Mouse (Mus musculus) embryonic facial prominence, embryonic 11.5 days (tissue): ENCODE results near the gene Cela2a. TPM values are rescaled to one million over a fixed set of nuclear protein-coding genes. Genes with fewer than 3 reads are reported as not detected.

ENCODE experiments used
- ATAC-seq: fragments of 200-750 bp; cut with Nextera tagmentation; replicated peaks from 2 replicates; pipeline ENCODE4 v1.8.0; 2017; ENCODE audit warnings: low read depth; ENCODE audit not compliant: insufficient number of reproducible peaks, low FRiP score, low TSS enrichment
- DNase-seq: peaks from one replicate; pipeline ENCODE4 v3.0.0-alpha.2; 2015; ENCODE audit warnings: low spot score
- H3K27ac ChIP-seq: fragments of 300-500 bp; sonication (generic); replicated peaks from 2 replicates; pipeline ENCODE4 v1.5.1; 2014; ENCODE audit warnings: mild to moderate bottlenecking, low read depth, low read length, control low read depth
- H3K27me3 ChIP-seq: fragments of 300-500 bp; sonication (generic); 2 replicates; pipeline ENCODE4 v1.6.1; 2014; ENCODE audit warnings: mild to moderate bottlenecking, low read length, moderate library complexity, mixed read lengths; ENCODE audit not compliant: control insufficient read depth, insufficient read depth
- H3K36me3 ChIP-seq: fragments of 300-500 bp; sonication (generic); replicated peaks from 2 replicates; pipeline ENCODE4 v1.6.1; 2014; ENCODE audit warnings: low read depth, mild to moderate bottlenecking, low read length, moderate library complexity, mixed read lengths; ENCODE audit not compliant: control insufficient read depth, insufficient read depth
- H3K4me1 ChIP-seq: fragments of 300-500 bp; sonication (generic); 2 replicates; pipeline ENCODE4 v1.6.1; 2014; ENCODE audit warnings: low read length, mixed read lengths; ENCODE audit not compliant: control insufficient read depth, insufficient read depth
- H3K4me2 ChIP-seq: fragments of 300-500 bp; sonication (generic); 2 replicates; pipeline ENCODE4 v1.6.1; 2014; ENCODE audit warnings: low read depth, mild to moderate bottlenecking, control low read depth, low read length, moderate library complexity
- H3K4me3 ChIP-seq: fragments of 300-500 bp; sonication (generic); 2 replicates; pipeline ENCODE4 v1.5.1; 2014; ENCODE audit warnings: low read depth, low read length, control low read depth
- H3K9ac ChIP-seq: fragments of 300-500 bp; sonication (generic); replicated peaks from 2 replicates; pipeline ENCODE4 v1.6.1; 2014; ENCODE audit warnings: mild to moderate bottlenecking, control low read depth, low read length
- H3K9me3 ChIP-seq: fragments of 300-500 bp; sonication (generic); replicated peaks from 2 replicates; pipeline ENCODE4 v1.6.1; 2016; ENCODE audit warnings: mild to moderate bottlenecking, low read length, inconsistent platforms, mixed read lengths; ENCODE audit not compliant: control insufficient read depth
- WGBS: fragments of 180-500 bp; shearing (Covaris S2); extraction: QIAGEN DNeasy Blood & Tissue Kit; methylation state at CpG from one replicate; pipeline ENCODE4 v1.1.7; 2014; 5-methylcytosine and 5-hydroxymethylcytosine counted together
- polyA plus RNA-seq: library from polyadenylated mRNA; unstranded; fragments of >200 nt; fragmentation: Nextera tagmentation; extraction: Ambion mirVana; gene quantifications from 2 replicates; pipeline ENCODE4 v1.2.1, GENCODE M21; 2014

Cela2a gene
- polyA plus RNA-seq, 1 experiment from 2014 or later: not detected

DNA sequence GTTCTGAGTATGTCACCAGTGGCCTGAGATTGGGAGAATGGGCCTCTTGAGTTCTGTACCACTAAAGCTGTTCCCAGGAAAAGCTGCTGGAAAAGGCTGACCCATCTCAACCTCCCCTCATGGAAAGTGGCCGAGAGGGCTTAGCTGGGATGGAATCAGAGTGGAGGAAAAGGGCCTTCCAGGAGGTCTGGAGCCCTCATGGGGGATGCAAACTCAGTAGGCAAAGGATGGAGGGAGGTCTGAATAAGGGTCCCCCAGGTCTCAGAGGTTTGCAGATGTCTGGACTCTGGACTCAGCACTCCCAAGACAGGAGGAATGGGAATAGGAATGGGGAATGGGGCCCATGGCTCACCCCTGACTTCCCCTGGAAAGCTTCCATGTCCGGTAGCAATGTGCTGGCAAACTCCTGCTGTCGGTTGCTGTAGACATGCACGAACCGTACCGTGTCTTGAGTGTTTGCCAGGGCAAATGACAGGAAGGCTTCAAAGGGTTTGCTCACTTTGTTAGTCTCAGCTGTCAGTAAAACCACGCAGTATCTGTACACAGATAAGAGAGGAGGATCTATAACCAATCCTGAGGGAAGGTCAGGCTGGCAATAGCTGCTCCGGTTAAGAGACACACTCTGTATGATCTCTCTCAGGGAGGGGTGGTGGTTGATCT is 56.3 kb downstream of the Cela2a start:
- Histone ChIP-seq H3K4me3 (no peak overlapping the region), H3K27ac (no peak overlapping the region), H3K27me3 (no peaks in the 10 kb centered on the region), H3K4me2 (no peak overlapping the region), H3K9ac (no peak overlapping the region), H3K9me3 (no peaks in the 10 kb centered on the region), H3K4me1 (no peaks in the 10 kb centered on the region), H3K36me3 (peaks cover 5% of the 10 kb centered on the region)
- DNase-seq (no peak), ATAC-seq (no peak)
- WGBS: 93% methylated on average over 8 of the region's 8 CpGs

GRCm38 (mm10) chr4:141767353-141768036 is 58.5 kb downstream of the Cela2a start:
- Histone ChIP-seq H3K4me2 (no peak overlapping the region), H3K9ac (no peak overlapping the region), H3K36me3 (peaks cover 16% of the 10 kb centered on the region), H3K27me3 (no peaks in the 10 kb centered on the region), H3K4me3 (no peak overlapping the region), H3K27ac (no peak overlapping the region), H3K4me1 (no peaks in the 10 kb centered on the region), H3K9me3 (no peaks in the 10 kb centered on the region)
- ATAC-seq: no peak
- DNase-seq: no peak
- whole genome bisulfite sequencing: 73% methylated on average over 19 of the region's 19 CpGs

- ATAC-seq (no peak), DNase-seq (no peak)
- H3K4me2 ChIP-seq: no peak overlapping the region
- no peak overlapping the region for H3K27ac ChIP-seq
- no peak overlapping the region for H3K4me3 ChIP-seq
- H3K36me3 ChIP-seq: peaks cover 16% of the 10 kb centered on the region
- H3K9ac ChIP-seq: no peak overlapping the region
- no peaks in the 10 kb centered on the region for H3K4me1 ChIP-seq
- no peaks in the 10 kb centered on the region for H3K9me3 ChIP-seq
- H3K27me3 ChIP-seq: no peaks in the 10 kb centered on the region
- 86% methylated on average over 19 of the region's 19 CpGs for WGBS
Measured at GRCm38 (mm10) chr4:141766668-141767352, 59.1 kb downstream of the Cela2a start.

DNA sequence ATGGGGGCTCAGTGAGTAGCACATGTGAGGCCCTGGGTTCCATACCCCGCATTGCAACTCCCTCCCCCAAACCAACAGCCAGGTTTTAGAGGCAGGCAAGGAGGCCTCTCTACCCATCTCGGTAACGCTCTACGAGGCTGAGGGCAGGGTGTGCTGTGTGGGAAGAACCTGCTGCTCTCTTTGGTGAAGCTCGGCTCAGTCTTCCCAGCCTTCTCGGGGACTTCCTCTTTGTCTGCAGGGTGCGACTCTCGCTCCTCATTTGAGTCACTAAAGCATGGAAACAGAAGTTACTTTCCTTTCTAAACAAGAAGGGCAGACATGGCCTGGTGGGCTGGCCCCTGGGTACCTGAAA is 59.7 kb downstream of the Cela2a start:
- no peak for DNase-seq
- Histone ChIP-seq H3K4me3 (no peak overlapping the region), H3K4me2 (no peak overlapping the region), H3K36me3 (peaks cover 16% of the 10 kb centered on the region), H3K27me3 (no peaks in the 10 kb centered on the region), H3K9ac (no peak overlapping the region), H3K4me1 (no peaks in the 10 kb centered on the region), H3K27ac (no peak overlapping the region), H3K9me3 (no peaks in the 10 kb centered on the region)
- WGBS: 94% methylated on average over 8 of the region's 8 CpGs
- ATAC-seq: no peak

GRCm38 (mm10) chr4:141765008-141765407 is 61.0 kb downstream of the Cela2a start:
- H3K4me1 ChIP-seq: no peaks in the 10 kb centered on the region
- H3K27me3 ChIP-seq: no peaks in the 10 kb centered on the region
- 95% methylated on average over 3 of the region's 3 CpGs for WGBS
- no peak overlapping the region for H3K27ac ChIP-seq
- no peak overlapping the region for H3K4me2 ChIP-seq
- DNase-seq (no peak), ATAC-seq (no peak)
- H3K9me3 ChIP-seq: no peaks in the 10 kb centered on the region
- peaks cover 16% of the 10 kb centered on the region for H3K36me3 ChIP-seq
- H3K9ac ChIP-seq: no peak overlapping the region
- no peak overlapping the region for H3K4me3 ChIP-seq

Other genes with a start within 250 kb of the Cela2a start
- gene Fblim1, start 220.1 kb downstream of the Cela2a start, polyA plus RNA-seq: 59.3 and 61.3 TPM in 2 replicates
- 0.17 and 0.42 TPM in 2 replicates for gene Tmem82, start 207.5 kb downstream of the Cela2a start, polyA plus RNA-seq
- gene Slc25a34, start 202.3 kb downstream of the Cela2a start, polyA plus RNA-seq: not detected in 2 replicates
- 2.9 and 3.5 TPM in 2 replicates for gene Plekhm2, start 161.3 kb downstream of the Cela2a start, polyA plus RNA-seq
- 3.2 TPM in 1 of 2 replicates, not detected in the other for gene Rsc1a1, start 140.6 kb downstream of the Cela2a start, polyA plus RNA-seq
- gene Ddi2, start 102.7 kb downstream of the Cela2a start, polyA plus RNA-seq: 17.9 and 19.8 TPM in 2 replicates
- 0.20 TPM in 1 of 2 replicates, not detected in the other for gene Agmat, start 79.5 kb downstream of the Cela2a start, polyA plus RNA-seq
- gene Dnajc16, start 35.2 kb downstream of the Cela2a start, polyA plus RNA-seq: 4.0 and 4.3 TPM in 2 replicates
- gene Casp9, start 32.5 kb downstream of the Cela2a start, polyA plus RNA-seq: 13.3 and 14.1 TPM in 2 replicates
- not detected in 2 replicates for gene Ctrc, start 20.2 kb upstream of the Cela2a start, polyA plus RNA-seq
- 18.2 and 19.1 TPM in 2 replicates for gene Efhd2, start 48.8 kb upstream of the Cela2a start, polyA plus RNA-seq
- 0.68 and 0.94 TPM in 2 replicates for gene Fhad1, start 188.9 kb upstream of the Cela2a start, polyA plus RNA-seq